Mouse (Mus musculus) testis, adult 2 months (tissue): ENCODE results near the gene 4922502D21Rik. TPM values are rescaled to one million over a fixed set of nuclear protein-coding genes. Genes with fewer than 3 reads are reported as not detected.

Experiments
- H3K27ac ChIP-seq: fragments of 200-500 bp; 2 replicates; pipeline ENCODE4 v1.5.1; 2012; ENCODE audit warnings: low read depth, low read length; ENCODE audit not compliant: control insufficient read depth, insufficient read depth
- H3K27me3 ChIP-seq: fragments of 200-500 bp; 2 replicates; pipeline ENCODE4 v1.6.1; 2012; ENCODE audit warnings: mild to moderate bottlenecking, low read length, moderate library complexity; ENCODE audit not compliant: control insufficient read depth, insufficient read depth
- H3K36me3 ChIP-seq: fragments of 200-500 bp; 2 replicates; pipeline ENCODE4 v1.6.1; 2012; ENCODE audit warnings: mild to moderate bottlenecking, low read length; ENCODE audit not compliant: control insufficient read depth, insufficient read depth
- H3K4me1 ChIP-seq: fragments of 200-500 bp; 2 replicates; pipeline ENCODE4 v1.6.1; 2012; ENCODE audit warnings: low read length; ENCODE audit not compliant: control insufficient read depth, insufficient read depth
- H3K4me3 ChIP-seq: fragments of 200-500 bp; 2 replicates; pipeline ENCODE4 v1.5.1; 2012; ENCODE audit warnings: low read depth, mild to moderate bottlenecking, low read length, moderate library complexity, mixed read lengths; ENCODE audit not compliant: control insufficient read depth
- CTCF ChIP-seq: fragments of 200-500 bp; IDR thresholded peaks from 2 replicates; pipeline ENCODE4 v1.5.1; 2012; ENCODE audit warnings: low read depth, mild to moderate bottlenecking, inconsistent platforms, low read length, moderate library complexity; ENCODE audit not compliant: control insufficient read depth, insufficient read depth, insufficient replicate concordance
- POLR2A ChIP-seq: fragments of 200-500 bp; IDR thresholded peaks from 2 replicates; pipeline ENCODE4 v1.6.1; 2012; ENCODE audit warnings: low read depth, mild to moderate bottlenecking, inconsistent platforms, low read length, moderate library complexity; ENCODE audit not compliant: control insufficient read depth
- polyA plus RNA-seq: library from polyadenylated mRNA; depleted of rRNA; stranded (reverse); fragments of >200 nt; gene quantifications from 2 replicates; pipeline ENCODE4 v1.2.3, GENCODE M21; 2012; rRNA removed

4922502D21Rik gene
- polyA plus RNA-seq, 1 experiment = 905 TPM

DNA sequence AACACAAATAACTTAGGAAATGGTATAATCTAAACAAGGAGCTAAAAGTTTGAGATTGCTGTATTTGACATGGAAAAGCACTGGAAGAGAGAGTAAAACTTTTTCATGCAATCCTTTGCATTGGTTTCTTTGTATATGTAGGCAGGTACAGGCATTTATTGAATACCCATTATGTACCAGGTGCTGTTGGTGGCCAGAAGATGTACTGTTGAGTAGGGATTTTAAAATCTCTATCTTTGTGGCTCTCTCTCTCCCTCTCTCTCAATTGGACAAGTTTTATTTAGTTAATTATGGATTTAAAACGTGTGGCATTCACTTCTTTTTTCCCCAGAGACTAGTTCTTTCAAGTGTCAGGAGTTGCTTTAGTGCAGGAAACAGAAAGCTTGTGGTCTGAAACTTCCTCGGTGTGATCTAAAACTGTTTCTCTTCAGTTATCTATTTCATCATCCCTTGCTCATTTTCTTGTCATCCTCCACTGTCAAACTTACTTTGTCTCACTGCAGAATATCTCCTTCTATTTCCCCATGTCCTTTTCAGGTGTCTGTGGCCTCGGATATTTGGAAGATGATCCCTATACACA lies 55.9 kb downstream of the 4922502D21Rik start:
- TF ChIP-seq CTCF (no peak), POLR2A (no peak)
- Histone ChIP-seq H3K36me3 (no peaks in the 10 kb centered on the region), H3K27ac (no peak overlapping the region), H3K4me1 (no peaks in the 10 kb centered on the region), H3K4me3 (no peak overlapping the region), H3K27me3 (no peaks in the 10 kb centered on the region)

GRCm38 (mm10) chr6:129275220-129275619 lies 56.4 kb downstream of the 4922502D21Rik start, which contains the start of gene Cd69:
Gene Cd69 (minus strand): TSS chr6:129275436.
- H3K27ac ChIP-seq = no peak within 1 kb of the TSS
- no peaks in the 10 kb centered on the region for H3K27me3 ChIP-seq
- no peak for TF ChIP-seq POLR2A
- TF ChIP-seq CTCF = no peak
- H3K4me3 ChIP-seq = no peak within 1 kb of the TSS
- no peaks in the 10 kb centered on the region for H3K36me3 ChIP-seq
- no peaks in the 10 kb centered on the region for H3K4me1 ChIP-seq

- TF ChIP-seq CTCF = no peak
- no peak for TF ChIP-seq POLR2A
- no peaks in the 10 kb centered on the region for H3K27me3 ChIP-seq
- H3K4me1 ChIP-seq = no peaks in the 10 kb centered on the region
Observed at GRCm38 (mm10) chr6:129274476-129274875, 57.1 kb downstream of the 4922502D21Rik start.

GRCm38 (mm10) chr6:129273662-129274061 lies 57.9 kb downstream of the 4922502D21Rik start:
- Histone ChIP-seq H3K4me1 (no peaks in the 10 kb centered on the region), H3K27ac (no peak overlapping the region), H3K4me3 (no peak overlapping the region), H3K36me3 (no peaks in the 10 kb centered on the region), H3K27me3 (no peaks in the 10 kb centered on the region)
- TF ChIP-seq POLR2A (no peak), CTCF (no peak)

More at GRCm38 (mm10) chr6:129274476-129274875, 57.1 kb downstream of the 4922502D21Rik start:
- H3K27ac ChIP-seq = no peak overlapping the region
- H3K4me3 ChIP-seq = no peak overlapping the region
- H3K36me3 ChIP-seq = no peaks in the 10 kb centered on the region

Other genes starting within 250 kb of the 4922502D21Rik start
- gene Clec2e, start 230.9 kb downstream of the 4922502D21Rik start, polyA plus RNA-seq = 0.05 TPM in 1 of 2 replicates, not detected in the other
- 4.5 and 4.9 TPM in 2 replicates for gene Clec2d, start 151.2 kb downstream of the 4922502D21Rik start, polyA plus RNA-seq
- gene Cd69, start 56.4 kb downstream of the 4922502D21Rik start, polyA plus RNA-seq = 0.07 TPM in 1 of 2 replicates, not detected in the other
- gene Clec12a, start 10.9 kb upstream of the 4922502D21Rik start, polyA plus RNA-seq = 0.21 and 0.28 TPM in 2 replicates
- 3.6 and 7.1 TPM in 2 replicates for gene Clec12b, start 54.1 kb upstream of the 4922502D21Rik start, polyA plus RNA-seq
- 0.04 TPM in 1 of 2 replicates, not detected in the other for gene Clec1b, start 65.5 kb upstream of the 4922502D21Rik start, polyA plus RNA-seq
- 0.06 TPM in 1 of 2 replicates, not detected in the other for gene Clec9a, start 77.1 kb upstream of the 4922502D21Rik start, polyA plus RNA-seq
- gene Clec1a, start 120.2 kb upstream of the 4922502D21Rik start, polyA plus RNA-seq = 0.02 TPM in 1 of 2 replicates, not detected in the other
- 0.06 and 0.12 TPM in 2 replicates for gene Olr1, start 175.4 kb upstream of the 4922502D21Rik start, polyA plus RNA-seq
- not detected in 2 replicates for gene Tmem52b, start 180.8 kb upstream of the 4922502D21Rik start, polyA plus RNA-seq
- 279 and 296 TPM in 2 replicates for gene Gabarapl1, start 201.4 kb upstream of the 4922502D21Rik start, polyA plus RNA-seq
- 0.14 TPM in 2 replicates for gene Klre1, start 246.1 kb upstream of the 4922502D21Rik start, polyA plus RNA-seq